Mouse (Mus musculus): ENCODE data around the gene Acot12. TPM values are rescaled to one million over a fixed set of nuclear protein-coding genes. Genes with fewer than 3 reads are reported as not detected.

The Acot12 gene
- total and polyA plus RNA-seq, 2 experiments from 2014 or later = 0.35 to 0.44 TPM

GRCm38 (mm10) chr13:91737191-91737590 is 4.1 kb upstream of the Acot12 start:
- TF ChIP-seq CTCF (IDR thresholded peaks at IDR 0.05) = no peak
- WGBS = 92% methylated on average over 1 of the region's 1 CpGs
- no peak overlapping the region for H3K9ac ChIP-seq (replicated peaks; ENCODE audit: low read length, poor library complexity, severe bottlenecking)
- no peak overlapping the region for H3K4me2 ChIP-seq (ENCODE audit: low read depth, low read length, poor library complexity, severe bottlenecking)
- H3K27me3 ChIP-seq (ENCODE audit: insufficient read depth, low read length) = no peaks in the 10 kb centered on the region
- no peak overlapping the region for H3K4me3 ChIP-seq (ENCODE audit: low read depth, low read length)
- DNase-seq (ENCODE audit: low spot score) (no peak), ATAC-seq (ENCODE audit: low FRiP score) (no peak)
- no peak overlapping the region for H3K27ac ChIP-seq (ENCODE audit: low read depth, low read length)
- H3K4me1 ChIP-seq (ENCODE audit: insufficient read depth, low read length) = no peaks in the 10 kb centered on the region
- H3K36me3 ChIP-seq (ENCODE audit: insufficient read depth, low read length) = no peaks in the 10 kb centered on the region
- no peaks in the 10 kb centered on the region for H3K9me3 ChIP-seq (ENCODE audit: low read length)

DNA sequence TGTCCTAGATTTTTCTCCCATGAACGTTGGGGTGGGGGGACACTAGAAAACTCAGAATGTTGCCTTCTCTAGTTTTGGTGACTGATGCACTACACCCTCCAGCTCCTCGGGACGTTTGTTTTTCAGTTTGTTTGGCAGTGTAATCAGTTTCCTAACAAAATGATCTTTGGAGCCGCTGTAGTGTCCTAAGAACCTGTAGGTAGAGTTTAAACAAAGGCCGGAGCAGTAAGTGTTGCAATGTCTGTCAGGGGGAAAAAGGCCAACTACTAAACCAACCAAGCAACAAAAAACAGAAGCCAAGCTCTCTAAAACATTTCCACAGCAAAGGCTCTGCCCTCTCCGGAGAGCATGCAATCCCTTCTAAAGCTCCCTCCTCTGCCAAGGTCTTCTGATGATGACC is 461 bp upstream of the Acot12 start:
- TF ChIP-seq CTCF (IDR thresholded peaks at IDR 0.05) = no peak
- peak overlapping the region; percentile 44 for H3K4me3 ChIP-seq (ENCODE audit: low read depth, low read length)
- H3K27ac ChIP-seq (ENCODE audit: low read depth, low read length) = no peak overlapping the region; the same call in 1 of the 2 replicates
- H3K9ac ChIP-seq (replicated peaks; ENCODE audit: low read length, poor library complexity, severe bottlenecking) = peak overlapping the region; percentile 47; the same call in 1 of the 2 replicates
- H3K27me3 ChIP-seq (ENCODE audit: insufficient read depth, low read length) = no peaks in the 10 kb centered on the region
- no peaks in the 10 kb centered on the region for H3K9me3 ChIP-seq (ENCODE audit: low read length)
- ATAC-seq (ENCODE audit: low FRiP score) (no peak), DNase-seq (ENCODE audit: low spot score) (no peak)
- H3K4me1 ChIP-seq (ENCODE audit: insufficient read depth, low read length) = no peaks in the 10 kb centered on the region
- peak overlapping the region; percentile 90 for H3K4me2 ChIP-seq (ENCODE audit: low read depth, low read length, poor library complexity, severe bottlenecking)
- no peaks in the 10 kb centered on the region for H3K36me3 ChIP-seq (ENCODE audit: insufficient read depth, low read length)
- WGBS = 68% methylated on average over 6 of the region's 6 CpGs

DNA sequence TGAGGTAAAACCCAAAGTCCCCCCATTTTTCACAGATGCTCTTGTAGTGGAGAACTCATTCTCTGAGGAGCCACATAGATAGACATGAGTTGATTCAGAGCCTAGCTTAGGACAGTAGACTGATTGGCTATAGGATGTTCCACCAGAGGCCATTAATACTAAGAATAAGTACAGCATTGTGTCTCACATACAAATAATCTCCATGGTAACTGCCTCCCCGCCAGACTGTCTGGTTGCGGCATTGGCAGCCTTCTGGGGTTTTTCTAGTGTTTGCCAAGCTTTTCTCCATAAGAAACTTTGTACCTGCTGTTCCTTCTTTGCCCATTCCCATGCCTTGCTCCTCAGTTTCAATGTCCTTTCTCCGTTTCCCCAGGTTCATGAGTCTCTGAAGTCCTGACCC is 1.9 kb downstream of the Acot12 start:
- H3K27ac ChIP-seq (ENCODE audit: low read depth, low read length) = no peak overlapping the region
- ATAC-seq (ENCODE audit: low FRiP score) (no peak), DNase-seq (ENCODE audit: low spot score) (peak; percentile 47)
- no peaks in the 10 kb centered on the region for H3K36me3 ChIP-seq (ENCODE audit: insufficient read depth, low read length)
- no peaks in the 10 kb centered on the region for H3K4me1 ChIP-seq (ENCODE audit: insufficient read depth, low read length)
- no peak overlapping the region for H3K4me2 ChIP-seq (ENCODE audit: low read depth, low read length, poor library complexity, severe bottlenecking)
- WGBS = 71% methylated on average over 3 of the region's 3 CpGs
- no peak overlapping the region for H3K9ac ChIP-seq (replicated peaks; ENCODE audit: low read length, poor library complexity, severe bottlenecking)
- no peak overlapping the region for H3K4me3 ChIP-seq (ENCODE audit: low read depth, low read length)
- H3K27me3 ChIP-seq (ENCODE audit: insufficient read depth, low read length) = no peaks in the 10 kb centered on the region
- no peaks in the 10 kb centered on the region for H3K9me3 ChIP-seq (ENCODE audit: low read length)
- TF ChIP-seq CTCF (IDR thresholded peaks at IDR 0.05) = no peak

GRCm38 (mm10) chr13:91746470-91746869 is 5.2 kb downstream of the Acot12 start:
- no peak overlapping the region for H3K9ac ChIP-seq (replicated peaks; ENCODE audit: low read length, poor library complexity, severe bottlenecking)
- H3K27me3 ChIP-seq (ENCODE audit: insufficient read depth, low read length) = no peaks in the 10 kb centered on the region
- no peak overlapping the region for H3K27ac ChIP-seq (ENCODE audit: low read depth, low read length)
- WGBS = 85% methylated on average over 5 of the region's 5 CpGs
- ATAC-seq (ENCODE audit: low FRiP score) (no peak), DNase-seq (ENCODE audit: low spot score) (no peak)
- no peaks in the 10 kb centered on the region for H3K9me3 ChIP-seq (ENCODE audit: low read length)
- H3K4me2 ChIP-seq (ENCODE audit: low read depth, low read length, poor library complexity, severe bottlenecking) = no peak overlapping the region
- H3K4me3 ChIP-seq (ENCODE audit: low read depth, low read length) = no peak overlapping the region
- H3K36me3 ChIP-seq (ENCODE audit: insufficient read depth, low read length) = no peaks in the 10 kb centered on the region
- TF ChIP-seq CTCF (IDR thresholded peaks at IDR 0.05) = no peak
- H3K4me1 ChIP-seq (ENCODE audit: insufficient read depth, low read length) = no peaks in the 10 kb centered on the region

- 90% methylated on average over 2 of the region's 2 CpGs for WGBS
These were observed 7.1 kb downstream of the Acot12 start for GRCm38 (mm10) chr13:91748401-91748800.

DNA sequence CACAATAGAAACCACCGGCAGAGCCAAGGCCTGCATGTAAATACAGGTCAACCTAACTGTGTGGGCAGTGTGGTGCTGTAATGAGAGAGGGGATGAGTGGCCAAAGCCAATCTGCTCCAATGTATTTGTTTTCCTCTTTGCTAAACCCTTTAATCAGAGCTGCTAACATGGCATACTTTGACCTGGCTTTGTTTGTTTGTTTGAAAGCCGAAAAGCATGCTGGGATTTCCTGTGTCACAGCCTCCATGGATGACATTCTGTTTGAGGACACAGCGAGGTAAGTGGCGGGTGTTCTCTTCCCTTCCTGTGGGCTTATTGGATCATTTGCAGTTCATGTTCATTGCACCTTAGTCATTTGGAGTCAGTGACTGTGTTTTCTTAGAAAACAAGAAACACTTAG is 8.7 kb downstream of the Acot12 start:
- 84% methylated on average over 4 of the region's 4 CpGs for WGBS

More at GRCm38 (mm10) chr13:91748401-91748800, 7.1 kb downstream of the Acot12 start:
- Histone ChIP-seq H3K27ac (ENCODE audit: low read depth, low read length) (no peak overlapping the region), H3K4me2 (ENCODE audit: low read depth, low read length, poor library complexity, severe bottlenecking) (no peak overlapping the region), H3K27me3 (ENCODE audit: insufficient read depth, low read length) (no peaks in the 10 kb centered on the region), H3K9me3 (ENCODE audit: low read length) (no peaks in the 10 kb centered on the region), H3K9ac (replicated peaks; ENCODE audit: low read length, poor library complexity, severe bottlenecking) (no peak overlapping the region), H3K4me1 (ENCODE audit: insufficient read depth, low read length) (no peaks in the 10 kb centered on the region), H3K4me3 (ENCODE audit: low read depth, low read length) (no peak overlapping the region), H3K36me3 (ENCODE audit: insufficient read depth, low read length) (no peaks in the 10 kb centered on the region)
- ATAC-seq (ENCODE audit: low FRiP score) (no peak), DNase-seq (ENCODE audit: low spot score) (no peak)
- TF ChIP-seq CTCF (IDR thresholded peaks at IDR 0.05) = no peak

More for the DNA sequence above, 8.7 kb downstream of the Acot12 start:
- ATAC-seq (ENCODE audit: low FRiP score) = no peak
- H3K4me1 ChIP-seq (ENCODE audit: insufficient read depth, low read length) = no peaks in the 10 kb centered on the region
- no peak overlapping the region for H3K4me3 ChIP-seq (ENCODE audit: low read depth, low read length)
- no peak overlapping the region for H3K4me2 ChIP-seq (ENCODE audit: low read depth, low read length, poor library complexity, severe bottlenecking)
- DNase-seq (ENCODE audit: low spot score) = no peak
- no peaks in the 10 kb centered on the region for H3K27me3 ChIP-seq (ENCODE audit: insufficient read depth, low read length)
- no peaks in the 10 kb centered on the region for H3K9me3 ChIP-seq (ENCODE audit: low read length)
- H3K36me3 ChIP-seq (ENCODE audit: insufficient read depth, low read length) = no peaks in the 10 kb centered on the region
- no peak overlapping the region for H3K9ac ChIP-seq (replicated peaks; ENCODE audit: low read length, poor library complexity, severe bottlenecking)
- TF ChIP-seq CTCF (IDR thresholded peaks at IDR 0.05) = no peak
- no peak overlapping the region for H3K27ac ChIP-seq (ENCODE audit: low read depth, low read length)

Measured in midbrain, postnatal 0 days (tissue).